Mouse (Mus musculus) heart, adult 2 months (tissue): Measurements from ENCODE around the gene Rnf41.
A peak's percentile ranks its signal among the peaks of the same experiment; 100 is the strongest.

ENCODE experiments used
- CTCF ChIP-seq: fragments of 200-600 bp; IDR thresholded peaks from 2 replicates; pipeline ENCODE4 v1.8.1; 2022; ENCODE audit warnings: antibody characterized with exemption, mild to moderate bottlenecking, moderate library complexity
- EP300 ChIP-seq: fragments of 200-500 bp; IDR thresholded peaks from 2 replicates; pipeline ENCODE4 v1.6.1; 2011; ENCODE audit warnings: low read depth, low read length, control low read depth; ENCODE audit not compliant: insufficient read depth
- POLR2A ChIP-seq: fragments of 200-500 bp; IDR thresholded peaks from 2 replicates; pipeline ENCODE4 v1.6.1; 2011; ENCODE audit warnings: mild to moderate bottlenecking, low read depth, low read length, control low read depth; ENCODE audit not compliant: insufficient read depth

GRCm38 (mm10) chr10:128455280-128455679 lies 43.8 kb downstream of the Rnf41 start:
- TF ChIP-seq POLR2A (no peak), CTCF (peak; percentile 70), EP300 (peak; percentile 82; the same call in 1 of the 2 replicates)
